Mouse (Mus musculus): ENCODE data around the gene Mall.

GRCm38 (mm10) chr2:127662708-127663107, 67.0 kb downstream of the Mall start:
- TF ChIP-seq POLR2A (IDR thresholded peaks at IDR 0.05; ENCODE audit: insufficient read depth, low read depth, low read length) (no peak), CTCF (IDR thresholded peaks at IDR 0.05) (no peak), EP300 (IDR thresholded peaks at IDR 0.05; ENCODE audit: insufficient read depth, low read depth, low read length) (no peak)
